Mouse (Mus musculus): ENCODE measurements around the gene Ppm1h. TPM values are rescaled to one million over a fixed set of nuclear protein-coding genes. Genes with fewer than 3 reads are reported as not detected.

Ppm1h gene
- total and polyA plus RNA-seq, 3 experiments = 6.9 to 14.9 TPM; not detected in 1

DNA sequence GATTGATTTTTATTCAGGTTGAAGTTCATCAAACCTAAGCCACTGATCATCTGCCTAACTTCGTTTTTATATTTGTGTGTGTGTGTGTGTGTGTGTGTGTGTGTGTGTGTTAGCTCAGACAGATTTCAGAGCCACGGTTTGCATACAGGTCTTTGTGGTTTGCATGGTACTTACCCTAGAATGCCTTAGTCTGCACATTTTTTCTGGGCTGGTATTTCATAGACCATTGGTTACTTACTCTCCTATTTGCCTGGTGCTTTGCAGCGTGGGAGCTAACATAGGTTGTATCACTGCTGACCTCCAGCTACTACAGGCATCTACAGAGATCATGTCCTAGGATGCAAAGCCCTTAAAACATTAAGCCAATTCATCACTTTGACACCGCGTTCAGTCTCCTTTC lies 33.7 kb downstream of the Ppm1h start:
- no peak for DNase-seq (ENCODE audit: low read depth, low spot score)
- Histone ChIP-seq H3K79me2 (ENCODE audit: control insufficient read depth, insufficient read depth, low read length, poor library complexity) (no peaks in the 10 kb centered on the region), H3K9ac (ENCODE audit: control insufficient read depth, low read depth, low read length, poor library complexity, severe bottlenecking) (no peak overlapping the region), H3K9me3 (replicated peaks; ENCODE audit: insufficient read depth, low read length) (no peaks in the 10 kb centered on the region), H3K4me1 (ENCODE audit: control insufficient read depth in 1 of 2, insufficient read depth in 2 of 2, low read length in 2 of 2) (no peaks in the 10 kb centered on the region), H3K27ac (ENCODE audit: control insufficient read depth, low read depth, low read length) (no peak overlapping the region), H3K36me3 (ENCODE audit: control insufficient read depth in 1 of 2, insufficient read depth in 2 of 2, low read length in 2 of 2) (no peaks in the 10 kb centered on the region), H3K4me3 (ENCODE audit: control insufficient read depth in 1 of 2, insufficient read depth in 1 of 2, low read depth in 2 of 2, low read length in 2 of 2) (no peak overlapping the region), H3K27me3 (ENCODE audit: control insufficient read depth in 1 of 2, insufficient read depth in 2 of 2, low read length in 2 of 2) (no peaks in the 10 kb centered on the region)
- TF ChIP-seq POLR2AphosphoS5 (IDR thresholded peaks at IDR 0.05; ENCODE audit: borderline replicate concordance, low read depth, low read length) (no peak), MYC (IDR thresholded peaks at IDR 0.05; ENCODE audit: low read depth, low read length) (no peak), NELFE (IDR thresholded peaks at IDR 0.05; ENCODE audit: low read depth, low read length) (no peak), CHD1 (IDR thresholded peaks at IDR 0.05; ENCODE audit: low read depth, low read length) (no peak), TCF12 (IDR thresholded peaks at IDR 0.05; ENCODE audit: low read depth, low read length) (no peak), USF1 (IDR thresholded peaks at IDR 0.05; ENCODE audit: low read depth, low read length) (no peak), MYB (IDR thresholded peaks at IDR 0.05; ENCODE audit: low read depth, low read length) (no peak), RCOR1 (IDR thresholded peaks at IDR 0.05; ENCODE audit: low read depth, low read length) (no peak)

DNA sequence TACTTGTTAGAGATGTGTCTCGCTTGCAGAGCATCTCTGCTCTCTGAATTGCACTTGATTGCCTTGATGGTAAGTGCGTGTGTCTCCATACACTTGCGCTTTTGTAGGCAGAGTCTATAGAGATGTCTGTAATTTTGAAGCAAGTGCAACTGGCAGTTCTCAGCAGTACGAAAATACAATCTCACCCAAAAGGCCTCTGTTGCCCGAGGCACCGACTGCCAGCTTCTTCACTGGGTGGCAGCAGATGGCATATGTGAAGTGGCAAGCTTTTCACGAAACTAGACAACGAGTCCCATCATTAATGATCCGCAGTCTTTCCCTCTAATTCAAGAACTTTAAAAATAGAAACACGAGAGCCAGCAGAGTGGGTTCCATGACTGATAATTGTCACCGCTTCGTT lies 37.3 kb downstream of the Ppm1h start:
- no peaks in the 10 kb centered on the region for H3K9me3 ChIP-seq (replicated peaks; ENCODE audit: insufficient read depth, low read length)
- H3K27ac ChIP-seq (ENCODE audit: control insufficient read depth, low read depth, low read length) = no peak overlapping the region
- no peaks in the 10 kb centered on the region for H3K36me3 ChIP-seq (ENCODE audit: control insufficient read depth in 1 of 2, insufficient read depth in 2 of 2, low read length in 2 of 2)
- H3K9ac ChIP-seq (ENCODE audit: control insufficient read depth, low read depth, low read length, poor library complexity, severe bottlenecking) = no peak overlapping the region
- H3K4me3 ChIP-seq (ENCODE audit: control insufficient read depth in 1 of 2, insufficient read depth in 1 of 2, low read depth in 2 of 2, low read length in 2 of 2) = no peak overlapping the region
- no peaks in the 10 kb centered on the region for H3K79me2 ChIP-seq (ENCODE audit: control insufficient read depth, insufficient read depth, low read length, poor library complexity)
- TF ChIP-seq GATA1 (IDR thresholded peaks at IDR 0.05; ENCODE audit: low read depth, low read length) (no peak), GABPA (IDR thresholded peaks at IDR 0.05; ENCODE audit: low read depth, low read length) (no peak), ETS1 (IDR thresholded peaks at IDR 0.05; ENCODE audit: low read depth, low read length) (no peak), CHD2 (IDR thresholded peaks at IDR 0.05; ENCODE audit: low read length) (no peak), MXI1 (IDR thresholded peaks at IDR 0.05; ENCODE audit: low read depth, low read length) (no peak), NRF1 (IDR thresholded peaks at IDR 0.05; ENCODE audit: insufficient read depth, low read depth, low read length, poor library complexity, severe bottlenecking) (no peak), JUND (IDR thresholded peaks at IDR 0.05; ENCODE audit: low read depth, low read length) (no peak), TCF12 (IDR thresholded peaks at IDR 0.05; ENCODE audit: low read depth, low read length) (no peak)
- no peaks in the 10 kb centered on the region for H3K4me1 ChIP-seq (ENCODE audit: control insufficient read depth in 1 of 2, insufficient read depth in 2 of 2, low read length in 2 of 2)
- DNase-seq (ENCODE audit: low read depth, low spot score) = no peak
- no peaks in the 10 kb centered on the region; a peak in 1 of 4 replicates for H3K27me3 ChIP-seq (ENCODE audit: control insufficient read depth in 1 of 2, insufficient read depth in 2 of 2, low read length in 2 of 2)

DNA sequence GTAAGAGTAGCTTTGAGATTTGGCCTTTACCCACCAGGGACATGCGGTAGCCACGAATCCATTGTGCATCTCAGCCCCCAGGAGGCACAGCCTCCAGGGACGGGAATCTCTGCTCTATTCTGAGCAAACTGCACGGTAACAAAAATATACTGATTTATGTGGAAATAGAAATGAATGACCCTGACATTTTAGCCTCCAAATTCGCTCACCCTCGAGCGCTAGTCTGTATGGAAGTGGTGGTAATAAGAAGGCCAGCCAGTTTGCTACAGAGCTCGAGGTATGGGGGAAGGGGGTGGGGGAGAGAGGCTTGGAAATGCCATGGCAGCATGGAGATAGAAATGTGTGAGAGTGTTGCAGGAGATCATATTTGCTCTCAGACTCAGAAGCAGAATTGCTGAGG lies 37.7 kb downstream of the Ppm1h start:
- no peak for TF ChIP-seq MYC (IDR thresholded peaks at IDR 0.05; ENCODE audit: low read depth, low read length)
- TF ChIP-seq JUND (IDR thresholded peaks at IDR 0.05; ENCODE audit: low read depth, low read length) = no peak
- no peak for TF ChIP-seq ZMIZ1 (IDR thresholded peaks at IDR 0.05; ENCODE audit: low read depth, low read length)
- no peak for TF ChIP-seq KAT2A (conservative IDR thresholded peaks at IDR 0.05; ENCODE audit: low read depth, low read length)
- no peak for TF ChIP-seq USF2 (IDR thresholded peaks at IDR 0.05; ENCODE audit: borderline replicate concordance in 1 of 2, insufficient read depth in 1 of 2, low read depth in 1 of 2, low read length in 2 of 2)
- TF ChIP-seq MAX (IDR thresholded peaks at IDR 0.05; ENCODE audit: low read length) = no peak
- no peak for TF ChIP-seq GATA1 (IDR thresholded peaks at IDR 0.05; ENCODE audit: low read depth, low read length)
- TF ChIP-seq CHD1 (IDR thresholded peaks at IDR 0.05; ENCODE audit: low read depth, low read length) = no peak
- no peak for TF ChIP-seq ZC3H11A (IDR thresholded peaks at IDR 0.05; ENCODE audit: low read depth, low read length)
- TF ChIP-seq RAD21 (IDR thresholded peaks at IDR 0.05; ENCODE audit: low read depth, low read length) = no peak
- no peak for TF ChIP-seq CHD2 (IDR thresholded peaks at IDR 0.05; ENCODE audit: low read length)
- no peak for TF ChIP-seq GABPA (IDR thresholded peaks at IDR 0.05; ENCODE audit: low read depth, low read length)
- no peak for TF ChIP-seq POLR2A (IDR thresholded peaks at IDR 0.05; ENCODE audit: control insufficient read depth in 1 of 2, insufficient read depth in 1 of 2, low read depth in 1 of 2, low read length in 2 of 2, poor library complexity in 1 of 2)
- no peak for TF ChIP-seq MXI1 (IDR thresholded peaks at IDR 0.05; ENCODE audit: low read depth, low read length)
- TF ChIP-seq ELF1 (IDR thresholded peaks at IDR 0.05; ENCODE audit: low read depth, low read length) = no peak
- TF ChIP-seq SMC3 (IDR thresholded peaks at IDR 0.05; ENCODE audit: low read depth, low read length) = no peak
- TF ChIP-seq USF1 (IDR thresholded peaks at IDR 0.05; ENCODE audit: low read depth, low read length) = no peak
- Histone ChIP-seq H3K4me1 (ENCODE audit: control insufficient read depth in 1 of 2, insufficient read depth in 2 of 2, low read length in 2 of 2) (no peaks in the 10 kb centered on the region), H3K4me3 (ENCODE audit: control insufficient read depth in 1 of 2, insufficient read depth in 1 of 2, low read depth in 2 of 2, low read length in 2 of 2) (no peak overlapping the region), H3K27ac (ENCODE audit: control insufficient read depth, low read depth, low read length) (no peak overlapping the region), H3K36me3 (ENCODE audit: control insufficient read depth in 1 of 2, insufficient read depth in 2 of 2, low read length in 2 of 2) (no peaks in the 10 kb centered on the region), H3K9me3 (replicated peaks; ENCODE audit: insufficient read depth, low read length) (no peaks in the 10 kb centered on the region), H3K79me2 (ENCODE audit: control insufficient read depth, insufficient read depth, low read length, poor library complexity) (no peaks in the 10 kb centered on the region), H3K9ac (ENCODE audit: control insufficient read depth, low read depth, low read length, poor library complexity, severe bottlenecking) (no peak overlapping the region), H3K27me3 (ENCODE audit: control insufficient read depth in 1 of 2, insufficient read depth in 2 of 2, low read length in 2 of 2) (no peaks in the 10 kb centered on the region; a peak in 1 of 4 replicates)
- no peak for DNase-seq (ENCODE audit: low read depth, low spot score)
